Comparison of ENCODE assay signal across 8 mouse cellular contexts in genomic region chr12:85192461-85193108, GRCm38 (mm10). TPM values are rescaled to one million over a fixed set of nuclear protein-coding genes. Genes with fewer than 3 reads are reported as not detected.
DNase-seq lines count a peak whose midpoint lies in the region; ATAC-seq and TF ChIP-seq lines count a peak whose summit lies in the region.

No protein-coding gene starts in this region.

- 30% methylated on average over 19 of the region's 19 CpGs for WGBS in midbrain, embryonic 10.5 days
- 32% methylated on average over 19 of the region's 19 CpGs for WGBS in midbrain, embryonic 13.5 days
- 31% methylated on average over 19 of the region's 19 CpGs for WGBS in heart, embryonic 13.5 days
- 19% methylated on average over 19 of the region's 19 CpGs for WGBS in limb, embryonic 13.5 days
- whole genome bisulfite sequencing in stomach, postnatal 0 days: 21% methylated on average over 18 of the region's 19 CpGs

- no peak overlapping the region for H3K4me2 ChIP-seq in midbrain, embryonic 13.5 days (replicated peaks)
- no peak overlapping the region for H3K4me2 ChIP-seq in heart, embryonic 13.5 days
- no peak overlapping the region; the same call in 1 of the 2 replicates for H3K4me2 ChIP-seq in limb, embryonic 13.5 days (replicated peaks)
- H3K4me2 ChIP-seq in stomach, postnatal 0 days (replicated peaks; ENCODE audit: low read depth): 0 out of 2 replicates have a peak overlapping the region, but pooled peaks have one; percentile 23

- no peak for TF ChIP-seq EP300 in stomach, postnatal 0 days (optimal IDR thresholded peaks at IDR 0.05)

- no peaks in the 10 kb centered on the region for H3K36me3 ChIP-seq in midbrain, embryonic 10.5 days
- H3K36me3 ChIP-seq in midbrain, embryonic 13.5 days: no peaks in the 10 kb centered on the region
- H3K36me3 ChIP-seq in heart, embryonic 13.5 days: no peaks in the 10 kb centered on the region
- H3K36me3 ChIP-seq in limb, embryonic 13.5 days: no peaks in the 10 kb centered on the region
- no peaks in the 10 kb centered on the region for H3K36me3 ChIP-seq in stomach, postnatal 0 days (ENCODE audit: control insufficient read depth, insufficient read depth, low read length)

- H3K27ac ChIP-seq in midbrain, embryonic 10.5 days (replicated peaks): peak overlapping the region; percentile 64
- no peak overlapping the region for H3K27ac ChIP-seq in midbrain, embryonic 13.5 days
- no peak overlapping the region for H3K27ac ChIP-seq in heart, embryonic 13.5 days (replicated peaks)
- peak overlapping the region; percentile 39; the same call in 1 of the 2 replicates for H3K27ac ChIP-seq in limb, embryonic 13.5 days
- no peak overlapping the region; the same call in 1 of the 2 replicates for H3K27ac ChIP-seq in stomach, postnatal 0 days (replicated peaks)

- no peak; the same call in 1 of the 2 replicates for TF ChIP-seq CTCF in stomach, postnatal 0 days (IDR thresholded peaks at IDR 0.05; ENCODE audit: low read depth)

- DNase-seq in midbrain, embryonic 10.5 days (ENCODE audit: low spot score): no peak
- peak; percentile 37 for DNase-seq in brain, adult 2 months (ENCODE audit: low read depth, low spot score)
- DNase-seq in stomach, postnatal 0 days (ENCODE audit: low spot score): peak; percentile 57
- no peak for DNase-seq in layer of hippocampus, adult 9-11 months
- no peak for DNase-seq in cerebellum, adult 9-10 months

- peaks cover 10% of the 10 kb centered on the region for H3K4me1 ChIP-seq in midbrain, embryonic 10.5 days
- H3K4me1 ChIP-seq in midbrain, embryonic 13.5 days (replicated peaks): peaks cover 11% of the 10 kb centered on the region; the same call in 1 of the 2 replicates
- H3K4me1 ChIP-seq in heart, embryonic 13.5 days: peaks cover 51% of the 10 kb centered on the region
- H3K4me1 ChIP-seq in limb, embryonic 13.5 days: peaks cover 48% of the 10 kb centered on the region
- H3K4me1 ChIP-seq in stomach, postnatal 0 days (replicated peaks; ENCODE audit: control insufficient read depth, insufficient read depth): peaks cover 6% of the 10 kb centered on the region; the same call in 1 of the 2 replicates

- peaks cover 20% of the 10 kb centered on the region; the same call in 1 of the 2 replicates for H3K27me3 ChIP-seq in midbrain, embryonic 10.5 days (ENCODE audit: low read depth, poor library complexity, severe bottlenecking)
- H3K27me3 ChIP-seq in midbrain, embryonic 13.5 days: no peaks in the 10 kb centered on the region
- peaks cover 12% of the 10 kb centered on the region for H3K27me3 ChIP-seq in heart, embryonic 13.5 days (replicated peaks)
- no peaks in the 10 kb centered on the region for H3K27me3 ChIP-seq in limb, embryonic 13.5 days
- no peaks in the 10 kb centered on the region for H3K27me3 ChIP-seq in stomach, postnatal 0 days (ENCODE audit: control insufficient read depth, insufficient read depth, low read length)

- no peak overlapping the region for H3K4me3 ChIP-seq in midbrain, embryonic 10.5 days
- H3K4me3 ChIP-seq in midbrain, embryonic 13.5 days (replicated peaks): no peak overlapping the region
- no peak overlapping the region for H3K4me3 ChIP-seq in heart, embryonic 13.5 days
- H3K4me3 ChIP-seq in limb, embryonic 13.5 days: no peak overlapping the region
- H3K4me3 ChIP-seq in stomach, postnatal 0 days (ENCODE audit: low read depth, low read length): no peak overlapping the region

- no peak for ATAC-seq in midbrain, embryonic 13.5 days
- no peak for ATAC-seq in heart, embryonic 13.5 days (ENCODE audit: extremely low read depth, insufficient number of reproducible peaks, low FRiP score, low TSS enrichment)
- ATAC-seq in limb, embryonic 13.5 days (ENCODE audit: low FRiP score, low read depth): peak; percentile 54
- ATAC-seq in stomach, postnatal 0 days (ENCODE audit: low FRiP score, low TSS enrichment): peak; percentile 66

- no peak overlapping the region for H3K9ac ChIP-seq in midbrain, embryonic 13.5 days (replicated peaks)
- peak overlapping the region; percentile 40; the same call in 1 of the 2 replicates for H3K9ac ChIP-seq in heart, embryonic 13.5 days
- 0 out of 2 replicates have a peak overlapping the region, but pooled peaks have one; percentile 25 for H3K9ac ChIP-seq in limb, embryonic 13.5 days
- no peak overlapping the region for H3K9ac ChIP-seq in stomach, postnatal 0 days (ENCODE audit: low read length)

- no peaks in the 10 kb centered on the region for H3K9me3 ChIP-seq in midbrain, embryonic 10.5 days (replicated peaks)
- H3K9me3 ChIP-seq in midbrain, embryonic 13.5 days: no peaks in the 10 kb centered on the region
- H3K9me3 ChIP-seq in heart, embryonic 13.5 days: 0 out of 2 replicates have a peak, but pooled peaks cover 4% of the 10 kb centered on the region
- no peaks in the 10 kb centered on the region for H3K9me3 ChIP-seq in limb, embryonic 13.5 days
- no peaks in the 10 kb centered on the region for H3K9me3 ChIP-seq in stomach, postnatal 0 days (ENCODE audit: control insufficient read depth, low read length)

RNA-seq across cellular contexts. Expression of gene Pgf, which starts 15.0 kb away (rescaled TPM):
- polyA plus RNA-seq in midbrain, embryonic 10.5 days (2016; fragmentation: Nextera tagmentation; extraction: Ambion mirVana): 2.9 and 3.9 TPM in 2 replicates
- 5.7 and 6.3 TPM in 2 replicates for polyA plus RNA-seq in midbrain, embryonic 13.5 days (2015; fragmentation: Nextera tagmentation; extraction: Ambion mirVana)
- polyA plus RNA-seq in heart, embryonic 13.5 days (2015; fragmentation: Nextera tagmentation; extraction: Ambion mirVana): 8.4 and 9.1 TPM in 2 replicates
- polyA plus RNA-seq in limb, embryonic 13.5 days (2015; fragmentation: Nextera tagmentation; extraction: Ambion mirVana): 17.9 and 19.5 TPM in 2 replicates
- 3.0 and 3.5 TPM in 2 replicates for polyA plus RNA-seq in stomach, postnatal 0 days (2015; fragmentation: Nextera tagmentation; extraction: Ambion mirVana)

RNA-seq across cellular contexts. Expression of gene Eif2b2, which starts 26.7 kb away (rescaled TPM):
- 120 and 121 TPM in 2 replicates for polyA plus RNA-seq in midbrain, embryonic 10.5 days (2016; fragmentation: Nextera tagmentation; extraction: Ambion mirVana)
- 90.4 and 97.3 TPM in 2 replicates for polyA plus RNA-seq in midbrain, embryonic 13.5 days (2015; fragmentation: Nextera tagmentation; extraction: Ambion mirVana)
- 54.8 and 55.9 TPM in 2 replicates for polyA plus RNA-seq in heart, embryonic 13.5 days (2015; fragmentation: Nextera tagmentation; extraction: Ambion mirVana)
- polyA plus RNA-seq in limb, embryonic 13.5 days (2015; fragmentation: Nextera tagmentation; extraction: Ambion mirVana): 78.3 and 79.9 TPM in 2 replicates
- 50.8 and 58.7 TPM in 2 replicates for polyA plus RNA-seq in stomach, postnatal 0 days (2015; fragmentation: Nextera tagmentation; extraction: Ambion mirVana)

RNA-seq across cellular contexts. Expression of gene Rps6kl1, which starts 41.5 kb away (rescaled TPM):
- polyA plus RNA-seq in midbrain, embryonic 10.5 days (2016; fragmentation: Nextera tagmentation; extraction: Ambion mirVana): 1.7 and 2.6 TPM in 2 replicates
- 15.6 and 16.6 TPM in 2 replicates for polyA plus RNA-seq in midbrain, embryonic 13.5 days (2015; fragmentation: Nextera tagmentation; extraction: Ambion mirVana)
- 1.2 and 1.3 TPM in 2 replicates for polyA plus RNA-seq in heart, embryonic 13.5 days (2015; fragmentation: Nextera tagmentation; extraction: Ambion mirVana)
- polyA plus RNA-seq in limb, embryonic 13.5 days (2015; fragmentation: Nextera tagmentation; extraction: Ambion mirVana): 0.31 and 0.33 TPM in 2 replicates
- 0.65 and 0.75 TPM in 2 replicates for polyA plus RNA-seq in stomach, postnatal 0 days (2015; fragmentation: Nextera tagmentation; extraction: Ambion mirVana)

Comparison
In these comparisons a context has a peak if more than half of its experiments do, and no peak if none do; other contexts are left out.
1. H3K27ac ChIP-seq: peak in midbrain, embryonic 10.5 days (single experiment) and limb, embryonic 13.5 days (single experiment); none in midbrain, embryonic 13.5 days (single experiment), heart, embryonic 13.5 days (single experiment) and stomach, postnatal 0 days (single experiment).
2. DNase-seq: peak in brain, adult 2 months (single experiment) and stomach, postnatal 0 days (single experiment); none in midbrain, embryonic 10.5 days (single experiment), layer of hippocampus, adult 9-11 months (single experiment) and cerebellum, adult 9-10 months (single experiment).
3. ATAC-seq: peak in limb, embryonic 13.5 days (single experiment) and stomach, postnatal 0 days (single experiment); none in midbrain, embryonic 13.5 days (single experiment) and heart, embryonic 13.5 days (single experiment).
4. H3K9ac ChIP-seq: peak in heart, embryonic 13.5 days (single experiment) and limb, embryonic 13.5 days (single experiment); none in midbrain, embryonic 13.5 days (single experiment) and stomach, postnatal 0 days (single experiment).